Mouse (Mus musculus): ENCODE measurements around the gene Wnt5b. TPM values are rescaled to one million over a fixed set of nuclear protein-coding genes. Genes with fewer than 3 reads are reported as not detected.

Gene Wnt5b
- polyA plus RNA-seq, 1 experiment from 2014 or later, result 7.3 TPM

DNA sequence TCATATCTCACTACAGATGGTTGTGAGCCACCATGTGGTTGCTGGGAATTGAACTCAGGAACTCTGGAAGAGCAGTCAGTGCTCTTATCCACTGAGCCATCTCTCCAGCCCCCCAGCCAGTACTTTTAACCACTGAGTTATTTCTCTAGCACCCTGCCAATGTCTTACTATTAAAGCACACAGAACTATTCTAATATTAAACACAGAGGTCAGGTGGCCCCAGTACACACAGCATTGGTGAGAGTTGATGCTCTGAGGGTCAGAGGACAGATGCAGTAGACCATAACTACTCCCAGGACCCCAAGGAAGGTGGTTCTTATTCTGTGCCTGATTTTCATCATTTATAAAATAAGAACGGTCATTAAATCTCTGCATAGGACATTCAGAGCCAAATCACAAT lies 78.0 kb downstream of the Wnt5b start:
- Histone ChIP-seq H3K9ac (ENCODE audit: low read length) (no peak overlapping the region), H3K9me3 (ENCODE audit: control insufficient read depth, low read length) (no peaks in the 10 kb centered on the region), H3K4me2 (ENCODE audit: low read depth) (no peak overlapping the region), H3K27me3 (ENCODE audit: control insufficient read depth, insufficient read depth, low read length) (no peaks in the 10 kb centered on the region), H3K4me3 (ENCODE audit: low read depth, low read length) (no peak overlapping the region), H3K4me1 (ENCODE audit: control insufficient read depth, insufficient read depth, low read length) (no peaks in the 10 kb centered on the region), H3K36me3 (ENCODE audit: control insufficient read depth, insufficient read depth, low read length) (no peaks in the 10 kb centered on the region), H3K27ac (ENCODE audit: low read depth, low read length) (no peak overlapping the region)
- 93% methylated on average over 1 of the region's 1 CpGs for WGBS
- ATAC-seq (ENCODE audit: insufficient read depth, low FRiP score, low TSS enrichment) (no peak), DNase-seq (ENCODE audit: low spot score) (no peak)

DNA sequence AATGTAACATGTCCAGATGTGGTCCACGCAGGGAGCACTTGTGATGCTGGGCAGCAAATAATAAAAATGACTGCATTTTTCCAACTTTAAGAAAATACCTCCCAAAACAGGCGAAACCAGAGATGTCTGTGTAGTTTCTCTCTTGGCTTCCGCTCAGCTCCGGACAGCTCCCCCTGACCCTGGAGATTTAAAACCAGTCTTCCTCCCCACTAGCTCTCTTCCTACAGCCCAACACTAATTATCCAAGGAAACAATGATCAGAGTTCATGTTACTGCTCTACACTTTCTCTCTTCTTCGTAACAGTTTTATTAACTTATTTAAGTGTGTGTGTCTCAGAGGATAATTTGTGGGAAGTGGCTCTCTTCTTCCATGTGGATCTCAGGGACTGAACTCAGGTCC lies 83.8 kb downstream of the Wnt5b start:
- DNase-seq (ENCODE audit: low spot score) (no peak), ATAC-seq (ENCODE audit: insufficient read depth, low FRiP score, low TSS enrichment) (no peak)
- H3K4me1 ChIP-seq (ENCODE audit: control insufficient read depth, insufficient read depth, low read length), result no peaks in the 10 kb centered on the region
- 87% methylated on average over 5 of the region's 5 CpGs for WGBS
- no peak overlapping the region for H3K4me2 ChIP-seq (ENCODE audit: low read depth)
- no peaks in the 10 kb centered on the region for H3K9me3 ChIP-seq (ENCODE audit: control insufficient read depth, low read length)
- H3K27me3 ChIP-seq (ENCODE audit: control insufficient read depth, insufficient read depth, low read length), result no peaks in the 10 kb centered on the region
- no peaks in the 10 kb centered on the region for H3K36me3 ChIP-seq (ENCODE audit: control insufficient read depth, insufficient read depth, low read length)
- no peak overlapping the region for H3K9ac ChIP-seq (ENCODE audit: low read length)
- H3K27ac ChIP-seq (ENCODE audit: low read depth, low read length), result no peak overlapping the region
- no peak overlapping the region for H3K4me3 ChIP-seq (ENCODE audit: low read depth, low read length)

DNA sequence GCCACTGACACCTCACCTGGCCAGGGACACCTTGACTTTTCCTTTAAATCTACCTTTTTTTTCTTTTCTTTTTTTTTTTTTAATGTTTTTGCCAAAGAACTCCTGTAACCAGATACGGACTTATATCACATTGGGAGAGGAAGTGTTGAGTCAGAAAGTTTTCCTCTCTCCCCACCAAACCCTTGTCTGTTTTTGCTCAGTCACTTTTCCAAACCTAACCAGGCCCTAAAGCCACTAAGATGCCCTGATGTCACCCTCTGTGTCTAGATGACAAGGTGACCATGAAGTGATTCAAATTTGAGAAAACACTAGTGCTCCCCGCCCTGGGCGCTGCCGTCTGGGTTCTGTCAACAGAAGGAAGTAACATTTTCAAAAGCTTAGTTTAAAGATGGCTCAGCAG lies 85.1 kb downstream of the Wnt5b start:
- ATAC-seq (ENCODE audit: insufficient read depth, low FRiP score, low TSS enrichment), result no peak
- Histone ChIP-seq H3K4me2 (ENCODE audit: low read depth) (no peak overlapping the region), H3K4me3 (ENCODE audit: low read depth, low read length) (no peak overlapping the region), H3K27ac (ENCODE audit: low read depth, low read length) (no peak overlapping the region), H3K36me3 (ENCODE audit: control insufficient read depth, insufficient read depth, low read length) (no peaks in the 10 kb centered on the region), H3K9me3 (ENCODE audit: control insufficient read depth, low read length) (no peaks in the 10 kb centered on the region), H3K9ac (ENCODE audit: low read length) (no peak overlapping the region), H3K4me1 (ENCODE audit: control insufficient read depth, insufficient read depth, low read length) (no peaks in the 10 kb centered on the region), H3K27me3 (ENCODE audit: control insufficient read depth, insufficient read depth, low read length) (no peaks in the 10 kb centered on the region)
- WGBS, result 81% methylated on average over 4 of the region's 4 CpGs
- DNase-seq (ENCODE audit: low spot score), result no peak

DNA sequence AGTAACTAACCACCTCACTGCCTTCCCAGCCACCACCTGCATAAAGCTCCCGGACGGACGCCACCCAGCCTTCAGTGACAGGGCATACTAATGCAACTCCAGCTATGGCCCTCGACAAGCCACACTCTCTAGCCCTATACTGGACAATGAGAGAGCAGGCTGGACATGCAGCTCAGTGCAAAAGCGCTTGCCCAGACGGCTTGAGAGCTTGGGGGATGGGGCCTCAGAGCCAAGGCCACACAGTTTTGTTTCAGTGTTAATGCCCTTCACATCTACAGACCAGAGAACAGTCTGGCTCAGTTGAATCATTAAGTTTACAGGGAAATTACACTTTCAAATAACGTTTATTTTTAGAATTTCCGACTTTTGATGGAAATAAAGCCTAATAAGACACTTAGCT lies 86.0 kb downstream of the Wnt5b start:
- WGBS, result 72% methylated on average over 8 of the region's 8 CpGs
- Histone ChIP-seq H3K4me1 (ENCODE audit: control insufficient read depth, insufficient read depth, low read length) (no peaks in the 10 kb centered on the region), H3K9me3 (ENCODE audit: control insufficient read depth, low read length) (no peaks in the 10 kb centered on the region), H3K9ac (ENCODE audit: low read length) (no peak overlapping the region), H3K36me3 (ENCODE audit: control insufficient read depth, insufficient read depth, low read length) (no peaks in the 10 kb centered on the region), H3K27me3 (ENCODE audit: control insufficient read depth, insufficient read depth, low read length) (no peaks in the 10 kb centered on the region), H3K27ac (ENCODE audit: low read depth, low read length) (no peak overlapping the region), H3K4me3 (ENCODE audit: low read depth, low read length) (no peak overlapping the region), H3K4me2 (ENCODE audit: low read depth) (no peak overlapping the region)
- ATAC-seq (ENCODE audit: insufficient read depth, low FRiP score, low TSS enrichment) (no peak), DNase-seq (ENCODE audit: low spot score) (no peak)

DNA sequence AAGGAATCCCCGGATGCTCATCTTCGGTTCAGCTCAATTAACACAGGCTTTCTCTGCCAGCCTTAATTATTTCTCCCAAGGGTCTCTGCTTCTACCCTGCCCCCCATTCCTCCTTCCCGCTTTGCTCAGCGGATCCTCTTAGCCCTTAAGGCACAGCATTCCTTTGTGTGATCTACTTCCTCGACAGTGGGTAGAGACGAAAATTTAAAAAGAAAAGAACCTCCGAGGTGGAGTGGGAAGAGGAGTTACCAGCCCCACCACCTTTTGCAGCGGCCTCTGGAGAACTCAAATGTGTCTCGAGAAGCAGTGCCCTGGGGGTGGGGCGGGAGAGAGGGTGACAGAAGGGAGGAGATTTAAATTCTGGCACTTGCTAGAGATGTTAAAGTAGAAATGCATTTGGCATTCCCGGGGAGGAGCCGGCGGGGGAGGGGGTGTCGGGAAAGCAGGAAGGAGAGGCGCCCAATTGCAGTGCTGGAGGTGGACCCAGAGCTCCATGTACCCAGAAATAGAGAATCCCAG lies 92.1 kb downstream of the Wnt5b start:
- peaks cover 10% of the 10 kb centered on the region for H3K4me1 ChIP-seq (ENCODE audit: control insufficient read depth, insufficient read depth, low read length)
- peak; percentile 24; the same call in 1 of the 2 replicates for ATAC-seq (ENCODE audit: insufficient read depth, low FRiP score, low TSS enrichment)
- WGBS, result under 1% methylated on average over 15 of the region's 15 CpGs

DNA sequence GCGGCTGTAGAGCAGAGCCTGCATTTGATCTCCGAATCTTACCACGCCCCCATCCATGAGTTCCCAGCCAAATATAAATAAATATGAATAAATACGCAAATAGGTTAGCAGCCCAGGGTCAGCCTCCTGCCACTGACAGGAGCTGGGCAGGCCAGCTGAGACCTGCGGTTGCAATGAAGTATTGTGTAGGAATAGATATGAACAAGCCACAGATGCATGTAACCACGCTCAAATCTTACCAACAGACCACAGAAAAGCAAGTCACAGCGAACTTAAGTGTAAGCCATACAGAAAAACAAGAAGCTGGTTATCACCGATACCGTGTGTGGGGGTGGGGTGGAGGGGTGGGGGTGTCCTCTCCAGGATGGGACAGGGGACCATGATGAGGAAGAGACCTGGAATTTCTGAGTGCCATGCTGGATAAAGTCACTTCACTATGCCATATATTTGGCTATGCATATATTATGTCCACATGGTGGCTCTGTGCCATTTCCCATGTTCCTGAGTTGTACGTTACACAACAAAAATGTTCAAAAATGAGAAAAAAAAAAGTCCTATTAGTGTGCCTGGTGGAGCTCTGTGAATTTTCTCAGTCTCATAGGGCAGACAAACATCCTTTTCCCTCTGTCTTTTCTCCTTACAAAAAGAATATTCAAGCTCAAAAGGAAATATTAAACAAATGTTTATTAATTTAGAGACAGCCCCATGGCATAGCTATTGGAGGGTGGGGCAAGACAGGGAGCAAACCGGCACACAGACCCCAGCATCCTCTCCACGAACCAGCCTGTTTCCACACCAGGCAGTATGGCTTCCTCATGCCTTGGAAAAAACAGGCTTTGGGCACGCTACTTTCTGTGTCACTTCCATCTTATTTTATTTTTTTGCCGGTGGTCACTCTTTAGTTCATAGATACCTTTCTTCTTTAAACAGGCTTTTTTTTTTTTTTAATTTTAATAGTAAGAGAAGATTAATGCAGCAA lies 92.9 kb downstream of the Wnt5b start:
- Histone ChIP-seq H3K9me3 (ENCODE audit: control insufficient read depth, low read length) (no peaks in the 10 kb centered on the region), H3K4me2 (ENCODE audit: low read depth) (peak overlapping the region; percentile 61), H3K36me3 (ENCODE audit: control insufficient read depth, insufficient read depth, low read length) (no peaks in the 10 kb centered on the region), H3K9ac (ENCODE audit: low read length) (no peak overlapping the region), H3K27me3 (ENCODE audit: control insufficient read depth, insufficient read depth, low read length) (no peaks in the 10 kb centered on the region), H3K4me3 (ENCODE audit: low read depth, low read length) (no peak overlapping the region), H3K4me1 (ENCODE audit: control insufficient read depth, insufficient read depth, low read length) (peaks cover 10% of the 10 kb centered on the region), H3K27ac (ENCODE audit: low read depth, low read length) (no peak overlapping the region)
- no peak for DNase-seq (ENCODE audit: low spot score)
- no peak for ATAC-seq (ENCODE audit: insufficient read depth, low FRiP score, low TSS enrichment)
- WGBS, result 38% methylated on average over 14 of the region's 14 CpGs

More for the DNA sequence above, 92.1 kb downstream of the Wnt5b start:
- no peaks in the 10 kb centered on the region for H3K36me3 ChIP-seq (ENCODE audit: control insufficient read depth, insufficient read depth, low read length)
- H3K27ac ChIP-seq (ENCODE audit: low read depth, low read length), result peak overlapping the region; percentile 61
- H3K27me3 ChIP-seq (ENCODE audit: control insufficient read depth, insufficient read depth, low read length), result no peaks in the 10 kb centered on the region
- peak overlapping the region; percentile 60 for H3K9ac ChIP-seq (ENCODE audit: low read length)
- no peaks in the 10 kb centered on the region for H3K9me3 ChIP-seq (ENCODE audit: control insufficient read depth, low read length)
- H3K4me2 ChIP-seq (ENCODE audit: low read depth), result peak overlapping the region; percentile 61
- H3K4me3 ChIP-seq (ENCODE audit: low read depth, low read length), result peak overlapping the region; percentile 23
- DNase-seq (ENCODE audit: low spot score), result peak; percentile 60

DNA sequence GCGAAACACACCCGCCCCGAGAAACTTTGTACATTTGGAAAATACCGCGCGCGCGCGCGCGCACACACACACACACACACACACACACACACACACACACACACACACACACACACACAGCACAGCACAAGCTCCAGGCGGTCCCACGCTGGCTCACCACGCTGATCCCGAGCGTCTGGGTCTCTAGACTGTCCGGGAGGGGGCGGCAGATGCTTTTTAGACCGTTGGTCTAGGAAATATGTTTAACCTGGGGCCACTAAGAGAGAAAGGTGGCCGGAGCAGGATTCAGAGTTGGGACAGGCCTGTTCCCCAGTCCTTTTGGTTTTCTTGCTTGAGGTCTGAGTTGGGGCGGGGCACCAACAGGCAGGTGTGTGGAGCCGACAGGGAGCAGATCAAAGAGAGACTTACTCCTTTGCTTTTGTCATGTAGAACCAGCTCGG lies 95.1 kb downstream of the Wnt5b start:
- ATAC-seq (ENCODE audit: insufficient read depth, low FRiP score, low TSS enrichment), result no peak
- H3K4me1 ChIP-seq (ENCODE audit: control insufficient read depth, insufficient read depth, low read length), result peaks cover 10% of the 10 kb centered on the region

DNA sequence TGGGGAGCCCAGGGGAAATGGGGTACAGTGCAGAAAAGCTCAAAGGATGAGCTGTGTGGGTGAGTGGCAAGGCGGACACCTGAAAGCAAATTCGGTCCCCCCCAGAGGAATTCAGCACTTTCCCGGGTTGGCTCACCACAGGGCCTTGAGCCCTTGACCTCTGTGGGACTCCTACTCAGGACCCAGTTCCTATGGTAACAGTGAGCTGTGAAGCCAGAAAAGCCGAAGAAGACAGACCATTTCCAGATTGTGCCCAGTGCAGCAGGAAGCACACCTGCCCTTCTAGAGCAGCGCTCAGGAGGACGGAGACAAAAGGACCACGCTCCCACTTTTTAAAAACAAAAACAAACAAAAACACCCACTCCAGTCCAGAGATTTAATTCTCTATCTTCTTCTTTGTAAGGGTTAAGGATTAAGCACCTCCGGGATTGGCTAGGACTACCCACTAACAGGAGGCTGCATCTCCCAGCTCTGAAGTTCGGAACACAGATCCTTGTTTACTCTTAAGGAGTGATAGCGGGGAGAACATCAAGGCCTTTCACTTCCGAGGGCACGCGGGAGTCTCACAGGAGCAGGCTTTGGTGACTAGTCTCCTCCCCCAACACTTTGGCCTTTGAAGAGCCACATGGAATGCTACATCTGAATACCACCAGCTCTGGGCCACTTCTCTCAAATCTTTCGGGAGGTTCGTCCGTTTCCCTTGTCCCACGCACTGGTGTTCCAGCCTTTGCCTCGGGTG lies 95.7 kb downstream of the Wnt5b start:
- H3K27me3 ChIP-seq (ENCODE audit: control insufficient read depth, insufficient read depth, low read length), result no peaks in the 10 kb centered on the region
- peak overlapping the region; percentile 47 for H3K9ac ChIP-seq (ENCODE audit: low read length)
- ATAC-seq (ENCODE audit: insufficient read depth, low FRiP score, low TSS enrichment), result no peak
- H3K4me1 ChIP-seq (ENCODE audit: control insufficient read depth, insufficient read depth, low read length), result peaks cover 10% of the 10 kb centered on the region
- peak overlapping the region; percentile 23 for H3K4me3 ChIP-seq (ENCODE audit: low read depth, low read length)
- H3K36me3 ChIP-seq (ENCODE audit: control insufficient read depth, insufficient read depth, low read length), result no peaks in the 10 kb centered on the region
- 5% methylated on average over 18 of the region's 18 CpGs for WGBS
- peak overlapping the region; percentile 49 for H3K4me2 ChIP-seq (ENCODE audit: low read depth)
- H3K9me3 ChIP-seq (ENCODE audit: control insufficient read depth, low read length), result no peaks in the 10 kb centered on the region
- peak; percentile 38 for DNase-seq (ENCODE audit: low spot score)
- H3K27ac ChIP-seq (ENCODE audit: low read depth, low read length), result no peak overlapping the region

More for the DNA sequence above, 95.1 kb downstream of the Wnt5b start:
- no peaks in the 10 kb centered on the region for H3K36me3 ChIP-seq (ENCODE audit: control insufficient read depth, insufficient read depth, low read length)
- no peak overlapping the region for H3K27ac ChIP-seq (ENCODE audit: low read depth, low read length)
- peak overlapping the region; percentile 23 for H3K4me3 ChIP-seq (ENCODE audit: low read depth, low read length)
- peak overlapping the region; percentile 47 for H3K9ac ChIP-seq (ENCODE audit: low read length)
- peak; percentile 67 for DNase-seq (ENCODE audit: low spot score)
- H3K4me2 ChIP-seq (ENCODE audit: low read depth), result peak overlapping the region; percentile 49
- no peaks in the 10 kb centered on the region for H3K9me3 ChIP-seq (ENCODE audit: control insufficient read depth, low read length)
- no peaks in the 10 kb centered on the region for H3K27me3 ChIP-seq (ENCODE audit: control insufficient read depth, insufficient read depth, low read length)
- 3% methylated on average over 23 of the region's 23 CpGs for WGBS

Data from neural tube, embryonic 11.5 days (tissue).